Mouse (Mus musculus) inflammation-experienced regulatory T-cells, adult 16 weeks (primary cell): Measurements from ENCODE around the gene Trim23. TPM values are rescaled to one million over a fixed set of nuclear protein-coding genes. Genes with fewer than 3 reads are reported as not detected.

Source experiments
- polyA plus RNA-seq: library from polyadenylated mRNA; unstranded; fragments of 100-300 nt; shearing (Covaris generic); gene quantifications from one replicate; pipeline ENCODE4 v1.2.1, GENCODE M21; 2017

The Trim23 gene
- polyA plus RNA-seq, result 21.0 TPM

DNA sequence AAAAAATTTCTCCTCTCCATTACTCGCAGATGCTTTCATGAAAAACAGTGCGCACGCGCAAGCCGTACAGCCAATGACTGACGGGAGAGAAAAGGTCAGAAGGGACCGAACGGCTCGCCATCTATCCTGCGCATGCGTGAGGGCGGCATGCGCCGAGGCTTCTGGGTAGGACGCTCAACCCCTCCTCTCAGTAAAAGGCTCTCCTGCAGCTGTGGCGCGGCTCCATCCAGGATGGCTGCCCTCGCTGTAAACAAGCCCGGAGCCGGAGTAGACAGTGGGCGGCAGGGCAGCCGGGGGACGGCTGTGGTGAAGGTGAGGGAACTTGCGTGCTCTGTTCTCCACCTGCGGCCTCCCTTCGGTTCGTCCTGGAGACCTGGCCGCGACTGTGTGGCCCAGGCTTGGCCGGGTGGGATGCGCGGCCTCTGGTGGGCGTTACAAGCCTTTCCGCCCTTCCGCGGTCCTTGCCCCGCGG, at the start of gene Trim23:
Gene Trim23 (plus strand): TSS at position 148 of the 472 bp plus-strand sequence.

DNA sequence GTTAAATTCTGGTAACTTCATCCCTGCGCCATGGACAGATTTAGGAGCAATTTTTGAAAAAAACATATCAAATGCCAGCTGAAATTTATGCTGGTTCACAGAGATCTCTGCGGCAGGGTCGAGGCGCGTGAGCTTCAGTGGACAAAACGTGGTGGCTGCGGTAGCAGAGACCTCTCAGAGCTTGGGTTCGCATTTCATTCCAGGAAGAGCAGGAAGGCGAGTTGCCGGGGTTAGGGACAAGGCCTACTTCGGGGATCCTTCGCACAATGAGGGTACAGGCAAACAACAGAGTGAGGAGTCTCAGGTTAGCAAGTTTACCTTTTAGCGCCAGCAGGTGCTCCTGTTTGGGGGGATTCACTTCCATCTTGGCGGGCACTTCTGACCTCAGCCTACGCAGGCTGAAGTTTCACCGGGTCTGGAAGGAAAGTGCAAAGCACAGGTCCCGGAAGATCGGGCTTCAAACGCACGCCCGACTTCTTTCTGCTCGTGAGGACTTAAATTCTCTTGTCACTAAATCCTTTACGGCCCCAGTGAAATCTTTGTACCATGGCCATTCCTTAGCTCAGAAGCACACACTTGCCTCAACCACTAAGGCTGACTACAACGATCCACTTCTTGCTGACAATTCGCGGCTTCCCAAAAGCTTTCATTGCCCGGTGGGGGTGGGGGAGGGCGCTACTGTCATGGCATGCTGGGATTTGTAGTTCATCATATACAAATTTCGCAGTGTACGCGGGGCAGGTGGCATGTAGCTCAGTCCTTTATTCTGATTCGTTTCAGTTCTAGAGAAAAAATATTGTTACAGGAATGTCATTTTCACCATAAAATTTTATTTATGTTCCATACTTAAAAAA, 574 bp upstream of the Trim23 start, which contains the start of gene Trappc13:
Gene Trappc13 (minus strand): TSS at position 674 of the 854 bp plus-strand sequence.

DNA sequence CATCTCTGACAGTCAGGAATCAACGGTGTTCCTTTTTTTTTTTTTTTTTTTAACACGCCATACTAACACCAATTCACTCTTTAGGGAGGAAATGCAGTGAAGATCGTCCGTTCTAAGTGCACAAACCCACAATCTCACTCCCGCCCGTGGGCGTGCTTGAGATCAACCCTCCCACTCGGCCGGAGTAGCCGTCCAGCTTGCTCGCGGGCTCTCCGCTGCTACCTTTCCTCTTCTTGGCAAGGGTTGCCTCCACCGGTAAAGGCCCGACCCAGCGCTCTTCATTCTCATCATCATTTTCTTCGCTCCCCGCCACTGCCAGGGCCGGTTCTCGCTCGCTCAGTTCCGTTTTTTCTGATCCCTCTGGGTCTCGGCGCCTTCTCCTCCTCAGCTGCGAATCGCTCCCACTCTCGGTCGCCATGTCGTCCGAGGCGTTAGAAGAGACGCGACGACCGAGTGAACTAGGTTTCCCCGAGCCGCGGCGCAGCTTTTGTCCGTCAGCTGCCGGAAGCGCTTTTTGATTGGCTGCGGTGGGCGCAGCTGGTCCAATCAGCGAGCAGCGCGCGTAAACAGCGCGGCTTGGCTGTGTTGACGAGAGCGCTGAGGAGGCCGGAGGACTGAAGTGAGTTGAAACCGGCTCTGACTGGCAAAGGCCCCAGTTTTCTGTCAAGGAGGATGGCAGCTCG, 49.9 kb downstream of the Trim23 start, which contains the start of the genes Cenpk and Ppwd1:
Gene Cenpk (plus strand): TSS at position 228 of the 683 bp plus-strand sequence.
Gene Ppwd1 (minus strand): TSS at position 460 of the 683 bp plus-strand sequence.

Other genes with a start within 250 kb of the Trim23 start
- gene Nln, start 69.2 kb upstream of the Trim23 start, polyA plus RNA-seq, result 15.0 TPM
- gene Sgtb, start 69.1 kb upstream of the Trim23 start, polyA plus RNA-seq, result 0.56 TPM
- 55.8 TPM for gene Trappc13, start 328 bp upstream of the Trim23 start, polyA plus RNA-seq
- 4.1 TPM for gene Cenpk, start 49.8 kb downstream of the Trim23 start, polyA plus RNA-seq
- gene Ppwd1, start 50.0 kb downstream of the Trim23 start, polyA plus RNA-seq, result 11.9 TPM
- gene Adamts6, start 109.0 kb downstream of the Trim23 start, polyA plus RNA-seq, result 35.3 TPM